Mouse (Mus musculus): Measurements from ENCODE around the gene Sos1.
"Not testable (repeated sequence)": the region's sequence is repeated elsewhere in the genome, so short reads cannot be mapped to it uniquely, and the experiment has no call there.

Gene Sos1

GRCm38 (mm10) chr17:80418572-80419210 is 61.6 kb downstream of the Sos1 start:
- DNase-seq, result no peak

DNA sequence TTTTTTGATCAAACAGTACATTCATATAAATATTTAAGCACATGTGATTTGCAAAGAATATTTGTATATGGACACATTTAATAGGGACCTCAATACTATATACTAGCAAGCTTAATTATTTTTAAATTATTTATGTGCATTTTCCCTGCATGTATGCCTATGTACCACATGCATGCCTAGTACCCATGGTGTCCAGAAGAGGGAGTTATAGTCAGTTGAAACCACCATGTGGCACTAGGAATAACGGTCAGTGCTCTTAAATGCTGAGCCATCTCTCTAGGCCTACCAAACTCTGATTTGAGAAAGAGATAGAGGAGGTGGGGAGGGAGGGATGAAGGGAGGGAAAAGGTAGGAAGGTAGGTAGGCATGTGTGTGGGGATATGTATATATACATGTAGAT is 69.1 kb downstream of the Sos1 start:
- no peak for DNase-seq

DNA sequence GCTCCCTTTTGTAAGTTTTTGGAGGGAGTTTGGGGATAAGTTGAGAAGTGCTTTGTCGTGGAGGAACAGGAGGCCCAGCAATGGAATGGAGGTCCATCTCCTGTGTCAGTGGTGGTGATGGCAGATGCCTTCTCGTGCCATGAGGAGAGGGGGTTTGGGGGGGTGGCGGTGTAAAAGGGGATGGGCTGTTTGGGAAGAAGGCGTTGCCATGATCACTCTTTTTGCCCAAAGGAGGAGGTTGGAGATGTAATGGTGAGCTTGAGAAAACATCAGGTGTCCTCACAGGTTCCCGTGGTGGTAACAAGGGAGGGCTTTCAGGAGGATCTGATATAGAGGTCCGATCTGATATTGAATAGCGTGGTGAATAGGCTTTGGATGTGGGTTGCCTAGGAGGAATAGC is 82.0 kb downstream of the Sos1 start:
- DNase-seq, result no peak

GRCm38 (mm10) chr17:80391423-80392403 is 88.5 kb downstream of the Sos1 start:
- DNase-seq, result peak; percentile 80

GRCm38 (mm10) chr17:80390024-80390423 is 90.2 kb downstream of the Sos1 start:
- DNase-seq, result no peak

DNA sequence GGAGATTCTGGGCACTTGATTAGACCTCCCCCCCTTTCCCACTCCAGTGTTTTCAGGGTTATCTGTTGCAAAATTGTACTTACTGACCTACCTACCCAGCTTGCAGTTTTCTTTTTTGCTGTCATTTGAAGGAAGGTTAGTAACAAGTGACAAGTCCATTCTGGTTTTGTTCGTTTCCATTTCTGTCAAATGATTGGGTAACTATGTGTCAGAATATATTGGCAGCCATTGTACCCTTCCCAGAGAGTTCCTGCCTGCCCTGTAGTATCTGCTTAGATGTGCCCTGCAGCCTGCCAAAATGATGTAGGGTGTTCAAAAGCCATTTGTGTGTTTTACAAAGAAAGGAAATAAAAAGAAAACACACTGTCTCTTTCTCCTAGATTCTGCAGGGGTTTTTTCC is 94.6 kb downstream of the Sos1 start:
- DNase-seq, result no peak

GRCm38 (mm10) chr17:80378386-80378785 is 101.9 kb downstream of the Sos1 start:
- not testable (repeated sequence) for DNase-seq

DNA sequence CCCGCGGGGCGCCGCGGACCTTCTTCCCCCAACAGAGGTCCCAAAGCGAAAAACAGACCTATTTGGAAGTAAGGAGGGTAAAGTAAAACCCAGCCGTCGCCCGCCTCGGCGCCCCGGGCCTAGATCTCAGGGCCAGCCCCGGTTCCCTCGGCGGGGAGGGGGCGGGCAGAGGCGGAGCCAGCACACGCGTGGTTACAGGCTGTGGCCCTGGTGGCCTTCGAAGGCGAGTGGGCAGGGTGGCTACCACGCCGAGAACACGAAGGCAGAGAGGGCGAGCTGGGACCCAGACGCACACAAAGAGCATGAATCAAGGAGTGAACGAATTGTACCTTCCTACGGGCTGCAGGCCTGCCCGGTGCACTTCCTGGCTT is 106.5 kb downstream of the Sos1 start:
- no peak for DNase-seq

DNA sequence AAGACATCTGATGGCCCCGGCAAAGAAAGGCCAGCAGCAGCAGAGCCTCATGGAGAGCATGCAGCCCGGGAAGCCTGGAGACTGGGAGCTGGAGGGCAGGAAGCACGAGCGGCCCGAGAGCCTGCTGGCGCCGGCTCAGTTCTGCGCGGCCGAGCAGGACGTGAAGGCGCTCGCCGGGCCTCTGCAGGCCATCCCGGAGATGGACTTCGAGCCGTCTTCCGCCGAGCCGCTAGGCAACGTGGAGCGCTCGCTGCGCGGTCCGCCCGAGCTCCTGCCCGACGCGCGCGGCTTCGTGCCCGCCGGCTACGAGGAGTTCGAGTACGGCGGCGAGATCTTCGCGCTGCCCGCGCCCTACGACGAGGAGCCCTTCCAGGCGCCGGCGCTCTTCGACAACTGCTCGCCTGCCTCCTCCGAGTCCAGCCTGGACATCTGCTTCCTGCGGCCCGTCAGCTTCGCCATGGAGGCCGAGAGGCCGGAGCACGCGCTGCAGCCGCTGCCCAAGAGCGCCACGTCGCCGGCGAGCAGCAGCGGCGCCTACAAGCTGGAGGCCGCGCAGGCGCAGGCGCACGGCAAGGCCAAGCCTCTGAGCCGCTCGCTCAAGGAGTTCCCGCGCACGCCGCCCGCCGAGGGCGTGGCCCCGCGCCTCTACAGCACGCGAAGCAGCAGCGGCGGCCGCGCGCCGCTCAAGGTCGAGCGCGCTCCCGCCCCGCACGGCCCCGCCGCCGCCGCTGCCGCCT is 107.1 kb downstream of the Sos1 start, which contains the start of gene Gm10190:
Gene Gm10190, minus strand, starts transcription at position 553 of the 737 bp plus-strand sequence.
- peak; percentile 92 for DNase-seq

DNA sequence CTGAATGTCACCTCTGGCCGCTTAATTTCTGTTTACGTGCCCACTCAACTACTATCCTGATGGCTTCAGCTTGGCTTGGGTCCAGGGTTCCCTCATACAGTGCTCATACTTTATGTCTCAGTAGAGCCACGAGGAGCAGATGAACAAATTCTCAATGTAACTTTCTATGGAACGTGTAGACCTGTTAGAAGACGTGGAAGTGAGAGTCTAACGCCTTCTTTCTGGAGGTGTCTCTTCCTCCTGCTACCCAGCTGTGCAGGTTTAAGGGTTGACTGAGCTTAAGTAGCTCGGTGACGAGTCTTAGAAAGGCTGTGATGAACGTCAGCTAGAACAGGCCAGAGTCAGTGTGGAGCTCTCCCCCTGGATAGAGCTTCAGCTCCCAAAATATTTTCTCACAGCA is 111.6 kb downstream of the Sos1 start:
- DNase-seq, result no peak

DNA sequence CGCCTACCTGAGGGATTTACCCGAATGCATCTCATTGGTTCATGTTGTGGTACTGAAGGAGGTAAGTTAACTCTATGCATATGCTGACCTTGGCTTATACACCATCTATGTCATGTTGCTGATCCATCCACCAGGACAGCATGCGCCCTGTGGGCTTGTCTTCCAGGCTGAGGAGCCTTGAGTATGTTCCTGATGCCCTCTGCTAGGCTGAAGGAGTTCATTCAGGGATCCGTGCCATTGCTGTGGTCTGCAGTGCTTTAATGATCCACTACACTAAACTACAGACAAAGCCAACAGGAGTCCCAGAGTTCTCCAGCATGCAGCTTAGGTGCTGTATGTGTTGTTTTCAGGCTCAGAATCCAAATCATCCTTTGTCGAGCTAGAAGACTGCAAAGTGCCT is 113.0 kb downstream of the Sos1 start:
- peak; percentile 45 for DNase-seq

- DNase-seq, result no peak
Observed at GRCm38 (mm10) chr17:80360245-80360644, 120.0 kb downstream of the Sos1 start.

- DNase-seq, result no peak
Observed at GRCm38 (mm10) chr17:80347234-80347633, 133.0 kb downstream of the Sos1 start.

DNA sequence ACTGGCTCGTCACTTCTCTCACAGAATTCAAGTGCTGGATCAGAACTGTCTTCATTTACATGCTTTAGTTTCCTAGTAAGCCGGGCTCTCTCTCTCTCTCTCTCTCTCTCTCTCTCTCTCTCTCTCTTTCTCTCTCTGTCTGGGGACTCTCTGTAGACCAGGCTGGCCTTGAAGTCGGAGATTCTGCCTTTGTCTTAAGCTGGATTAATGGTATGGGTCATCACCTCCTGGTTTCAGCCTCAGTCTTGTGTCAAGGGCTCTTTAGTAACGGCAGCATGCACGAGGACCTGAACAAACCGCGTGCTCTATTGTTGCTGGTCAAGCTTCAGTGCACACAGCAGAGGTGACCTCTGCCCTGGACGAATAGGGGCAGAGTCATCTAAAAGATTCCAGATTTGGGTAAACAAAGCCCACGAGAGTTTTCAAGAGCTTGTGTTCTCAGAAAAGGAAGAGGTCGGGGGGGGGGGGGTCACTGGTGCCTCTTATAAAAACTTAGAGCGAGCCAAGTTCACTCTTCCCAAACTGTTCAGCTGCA is 133.6 kb downstream of the Sos1 start:
- no peak for DNase-seq

DNA sequence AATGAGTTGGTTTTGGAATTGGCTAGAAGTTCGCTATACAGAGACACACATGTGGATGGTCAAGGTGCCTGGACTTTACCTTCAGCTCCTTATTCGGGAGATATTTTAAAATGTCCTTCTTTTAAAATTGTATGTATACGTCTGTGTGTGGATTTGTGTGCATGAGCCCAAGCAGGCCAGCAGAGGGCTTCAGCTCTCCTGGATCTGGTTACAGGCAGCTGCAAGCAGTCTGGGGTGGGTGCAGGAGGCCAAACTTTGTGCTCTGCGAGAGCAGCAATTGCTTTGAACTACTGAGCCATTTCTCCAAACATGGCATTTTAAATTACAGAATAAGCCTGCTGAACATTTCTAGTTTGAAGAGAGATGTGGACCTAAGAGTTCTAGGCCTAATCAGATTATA is 135.0 kb downstream of the Sos1 start:
- peak; percentile 22 for DNase-seq
